Mouse (Mus musculus) embryonic facial prominence, embryonic 14.5 days (tissue): ENCODE data around the gene Zfp174. TPM values are rescaled to one million over a fixed set of nuclear protein-coding genes. Genes with fewer than 3 reads are reported as not detected.

Source experiments
- ATAC-seq: fragments of 200-750 bp; cut with Nextera tagmentation; 2 replicates; pipeline ENCODE4 v1.8.0; 2017; ENCODE audit warnings: low read depth, moderate number of reproducible peaks, moderate TSS enrichment
- DNase-seq: peaks from one replicate; pipeline ENCODE4 v3.0.0-alpha.2; 2015; ENCODE audit warnings: low spot score
- H3K27ac ChIP-seq: fragments of 300-500 bp; sonication (generic); replicated peaks from 2 replicates; pipeline ENCODE4 v1.5.1; 2014; ENCODE audit warnings: low read depth, mild to moderate bottlenecking, low read length, moderate library complexity
- H3K27me3 ChIP-seq: fragments of 300-500 bp; sonication (generic); replicated peaks from 2 replicates; pipeline ENCODE4 v1.6.1; 2014; ENCODE audit warnings: low read length; ENCODE audit not compliant: control insufficient read depth, insufficient read depth
- H3K36me3 ChIP-seq: fragments of 300-500 bp; sonication (generic); 2 replicates; pipeline ENCODE4 v1.6.1; 2014; ENCODE audit warnings: low read length, mixed read lengths; ENCODE audit not compliant: control insufficient read depth, insufficient read depth
- H3K4me1 ChIP-seq: fragments of 300-500 bp; sonication (generic); 2 replicates; pipeline ENCODE4 v1.6.1; 2014; ENCODE audit warnings: antibody characterized with exemption, low read length; ENCODE audit not compliant: control insufficient read depth, insufficient read depth
- H3K4me2 ChIP-seq: fragments of 300-500 bp; sonication (generic); 2 replicates; pipeline ENCODE4 v1.6.1; 2014; ENCODE audit warnings: low read depth, mild to moderate bottlenecking, low read length, moderate library complexity, mixed read lengths
- H3K4me3 ChIP-seq: fragments of 300-500 bp; sonication (generic); 2 replicates; pipeline ENCODE4 v1.5.1; 2014; ENCODE audit warnings: low read depth, mild to moderate bottlenecking, low read length
- H3K9ac ChIP-seq: fragments of 300-500 bp; sonication (generic); 2 replicates; pipeline ENCODE4 v1.6.1; 2014; ENCODE audit warnings: low read depth, mild to moderate bottlenecking, low read length, moderate library complexity, mixed read lengths
- H3K9me3 ChIP-seq: fragments of 300-500 bp; sonication (generic); 2 replicates; pipeline ENCODE4 v1.6.1; 2016; ENCODE audit warnings: low read length; ENCODE audit not compliant: control insufficient read depth
- WGBS: fragments of 180-500 bp; shearing (Covaris S2); extraction: QIAGEN DNeasy Blood & Tissue Kit; methylation state at CpG from one replicate; pipeline ENCODE4 v1.1.7; 2014; 5-methylcytosine and 5-hydroxymethylcytosine counted together
- polyA plus RNA-seq: library from polyadenylated mRNA; unstranded; fragments of >200 nt; fragmentation: Nextera tagmentation; extraction: Ambion mirVana; gene quantifications from 2 replicates; pipeline ENCODE4 v1.2.1, GENCODE M21; 2014

Gene Zfp174
- polyA plus RNA-seq, 1 experiment from 2014 or later = 1.2 TPM

- no peaks in the 10 kb centered on the region for H3K9me3 ChIP-seq
- H3K36me3 ChIP-seq = peaks cover 17% of the 10 kb centered on the region; the same call in 1 of the 2 replicates
- no peaks in the 10 kb centered on the region for H3K4me1 ChIP-seq
- no peak overlapping the region for H3K27ac ChIP-seq
- DNase-seq = no peak
- H3K4me2 ChIP-seq = no peak overlapping the region
- 86% methylated on average over 1 of the region's 1 CpGs for WGBS
- no peaks in the 10 kb centered on the region for H3K27me3 ChIP-seq
- H3K9ac ChIP-seq = no peak overlapping the region
- no peak overlapping the region for H3K4me3 ChIP-seq
- ATAC-seq = no peak
Measured at GRCm38 (mm10) chr16:3855776-3856175, 8.7 kb downstream of the Zfp174 start.

DNA sequence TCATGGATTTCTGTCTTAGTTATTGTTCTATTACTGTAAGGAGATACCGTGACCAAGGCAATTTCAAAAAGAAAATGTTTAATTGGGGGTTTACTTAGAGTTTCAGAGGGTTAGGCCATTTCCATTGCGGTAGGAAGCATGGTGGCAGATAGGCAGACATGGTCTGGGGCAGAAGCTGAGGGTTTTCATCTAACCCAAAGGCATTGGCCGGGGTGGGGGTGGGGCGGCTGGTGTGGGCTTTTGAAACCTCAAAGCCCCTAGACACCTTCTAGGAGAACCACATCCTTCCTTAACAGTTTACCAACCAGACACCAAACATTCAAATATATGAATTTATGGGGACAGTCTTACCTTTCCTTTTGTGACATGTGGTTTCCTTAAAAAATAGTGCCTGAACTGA lies 12.2 kb downstream of the Zfp174 start:
- Histone ChIP-seq H3K9ac (no peak overlapping the region), H3K4me2 (no peak overlapping the region), H3K36me3 (peaks cover 39% of the 10 kb centered on the region), H3K9me3 (no peaks in the 10 kb centered on the region), H3K4me1 (no peaks in the 10 kb centered on the region), H3K27ac (no peak overlapping the region), H3K4me3 (no peak overlapping the region), H3K27me3 (no peaks in the 10 kb centered on the region)
- no peak for ATAC-seq
- WGBS = 86% methylated on average over 4 of the region's 4 CpGs
- no peak for DNase-seq

DNA sequence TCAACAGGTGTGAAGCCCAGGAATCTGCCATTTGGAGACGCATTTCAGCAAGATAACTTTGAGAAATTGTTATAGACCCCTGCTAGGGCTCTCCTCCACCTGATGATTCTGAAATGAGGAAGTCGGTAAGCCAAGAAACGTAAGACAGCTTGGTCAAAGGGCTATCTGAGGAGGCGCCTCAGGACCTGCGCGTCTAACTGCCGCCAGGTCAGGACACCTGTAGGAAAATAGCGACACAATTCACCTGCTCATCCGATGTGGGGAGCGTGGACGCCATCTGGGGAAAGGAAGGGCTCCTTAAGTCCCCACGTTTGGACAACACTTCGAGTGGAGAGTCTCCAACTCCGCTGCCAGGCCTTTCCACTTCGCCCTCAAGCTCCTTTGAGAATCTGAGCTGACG lies 24.7 kb downstream of the Zfp174 start:
- Histone ChIP-seq H3K4me3 (peak overlapping the region; percentile 63), H3K27me3 (no peaks in the 10 kb centered on the region), H3K36me3 (peaks cover 11% of the 10 kb centered on the region), H3K9me3 (no peaks in the 10 kb centered on the region), H3K9ac (peak overlapping the region; percentile 63), H3K4me1 (peaks cover 12% of the 10 kb centered on the region; the same call in 1 of the 2 replicates), H3K27ac (no peak overlapping the region), H3K4me2 (peak overlapping the region; percentile 79)
- ATAC-seq = peak; percentile 9; the same call in 1 of the 2 replicates
- WGBS = 3% methylated on average over 16 of the region's 16 CpGs
- no peak for DNase-seq

DNA sequence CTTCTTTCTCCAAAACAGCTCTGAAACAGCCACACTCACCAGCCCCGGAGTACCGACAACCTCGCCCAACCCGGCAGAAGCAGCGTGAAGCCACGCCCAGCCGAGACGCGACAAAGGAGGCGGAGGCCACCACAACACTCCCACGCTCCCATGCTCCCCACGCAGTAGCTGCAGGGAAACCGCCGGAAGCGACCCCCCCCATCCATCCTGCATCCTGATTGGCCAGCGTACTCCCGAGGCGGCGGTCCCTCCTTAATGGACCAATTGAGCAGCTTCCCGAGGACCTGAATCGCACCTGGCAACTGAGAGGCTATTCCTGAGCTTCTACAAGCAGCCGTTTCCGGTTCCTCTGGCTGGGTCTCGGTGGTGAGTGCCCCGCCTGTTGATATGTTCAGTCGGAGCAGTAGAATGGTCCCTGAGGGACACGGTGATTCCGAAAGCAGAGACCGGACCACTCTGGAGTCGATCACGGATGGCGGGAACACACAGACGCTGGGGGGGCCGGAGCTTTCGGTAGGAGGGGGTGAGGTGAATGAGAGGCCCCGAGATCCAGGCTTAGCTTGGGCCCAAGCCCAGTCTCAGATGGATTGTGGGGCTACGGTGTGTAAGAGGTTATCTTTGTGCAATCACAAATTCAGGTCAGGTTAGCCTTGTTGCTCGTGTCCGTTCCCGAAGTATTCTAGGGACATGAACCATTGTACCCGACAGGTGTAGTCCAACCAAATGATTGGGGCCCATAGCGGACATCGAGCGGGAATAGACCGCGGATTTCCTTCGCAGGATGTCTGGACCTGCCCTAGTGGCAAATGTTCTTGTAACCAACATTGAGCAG lies 25.4 kb downstream of the Zfp174 start, which contains the start of gene Naa60:
Gene Naa60, plus strand, starts transcription at position 160 of the 832 bp plus-strand sequence.
- H3K27ac ChIP-seq = 0 out of 2 replicates have a peak within 1 kb of the TSS, but pooled peaks have one; percentile 55
- H3K4me2 ChIP-seq = peak within 1 kb of the TSS; percentile 79
- H3K9me3 ChIP-seq = no peaks in the 10 kb centered on the region
- peak within 1 kb of the TSS; percentile 63 for H3K4me3 ChIP-seq
- WGBS = 5% methylated on average over 47 of the region's 47 CpGs
- H3K36me3 ChIP-seq = peaks cover 11% of the 10 kb centered on the region
- H3K4me1 ChIP-seq = peaks cover 12% of the 10 kb centered on the region; the same call in 1 of the 2 replicates
- H3K9ac ChIP-seq = peak within 1 kb of the TSS; percentile 63
- DNase-seq (peak; percentile 97), ATAC-seq (peak; percentile 99)
- no peaks in the 10 kb centered on the region for H3K27me3 ChIP-seq

DNA sequence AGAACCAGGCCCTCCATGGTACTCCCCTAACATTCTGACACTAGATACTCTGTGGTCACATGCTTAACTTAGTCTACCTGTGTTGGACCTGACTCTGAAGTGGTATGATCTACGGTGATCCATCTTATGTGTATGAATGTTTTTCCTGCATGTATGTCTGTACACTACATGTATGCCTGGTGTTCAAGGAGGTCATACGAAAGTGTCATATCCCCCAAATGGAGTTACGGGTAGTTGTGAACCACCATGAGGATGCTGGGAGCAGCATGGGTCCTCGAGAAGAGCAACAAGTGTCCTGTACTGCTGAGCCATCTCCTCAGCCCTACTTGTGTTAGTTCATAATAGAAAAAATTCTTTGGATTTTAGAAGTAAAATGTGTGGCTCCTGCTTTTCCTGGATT lies 29.3 kb downstream of the Zfp174 start:
- DNase-seq (no peak), ATAC-seq (no peak)
- no peak overlapping the region for H3K4me2 ChIP-seq
- H3K9ac ChIP-seq = no peak overlapping the region
- H3K4me3 ChIP-seq = no peak overlapping the region
- H3K9me3 ChIP-seq = no peaks in the 10 kb centered on the region
- WGBS = 91% methylated on average over 4 of the region's 4 CpGs
- H3K36me3 ChIP-seq = 0 out of 2 replicates have a peak, but pooled peaks cover 7% of the 10 kb centered on the region
- peaks cover 10% of the 10 kb centered on the region; the same call in 1 of the 2 replicates for H3K4me1 ChIP-seq
- no peaks in the 10 kb centered on the region for H3K27me3 ChIP-seq
- H3K27ac ChIP-seq = no peak overlapping the region

GRCm38 (mm10) chr16:3884201-3885064 lies 37.4 kb downstream of the Zfp174 start, which contains the start of the genes Zfp597 and Gm20695:
Gene Zfp597 (minus strand): TSS chr16:3884561.
Gene Gm20695 (plus strand): TSS chr16:3884648.
- Histone ChIP-seq H3K4me1 (no peaks in the 10 kb centered on the region), H3K9ac (peak within 1 kb of the TSS; percentile 91)
- WGBS = under 1% methylated on average over 42 of the region's 88 CpGs

GRCm38 (mm10) chr16:3885065-3885670 lies 38.1 kb downstream of the Zfp174 start:
- Histone ChIP-seq H3K27me3 (no peaks in the 10 kb centered on the region), H3K9ac (peak overlapping the region; percentile 91), H3K9me3 (no peaks in the 10 kb centered on the region), H3K4me3 (peak overlapping the region; percentile 95), H3K36me3 (no peaks in the 10 kb centered on the region), H3K4me2 (peak overlapping the region; percentile 71), H3K27ac (peak overlapping the region; percentile 83), H3K4me1 (no peaks in the 10 kb centered on the region)
- WGBS = 5% methylated on average over 8 of the region's 10 CpGs
- DNase-seq = peak; percentile 23
- no peak for ATAC-seq

More at GRCm38 (mm10) chr16:3884201-3885064, 37.4 kb downstream of the Zfp174 start, which contains the start of the genes Zfp597 and Gm20695:
- Histone ChIP-seq H3K9me3 (no peaks in the 10 kb centered on the region), H3K27me3 (no peaks in the 10 kb centered on the region), H3K36me3 (no peaks in the 10 kb centered on the region), H3K4me3 (peak within 1 kb of the TSS; percentile 95), H3K4me2 (peak within 1 kb of the TSS; percentile 71), H3K27ac (peak within 1 kb of the TSS; percentile 83)
- peak; percentile 99 for ATAC-seq
- DNase-seq = peak; percentile 97
